Mouse (Mus musculus): ENCODE measurements at regions not wholly inside any gene's neighbourhood (a gene's known extent, or its start where the extent isn't known, plus 50 kb on each side); places are given as distances from the start of the nearest gene placed in this dataset.

GRCm38 (mm10) chr16:76694913-76695312 is 318.6 kb upstream of the Usp25 start:
- Histone ChIP-seq H3K27me3 (ENCODE audit: control insufficient read depth, insufficient read depth, insufficient read length) (no peaks in the 10 kb centered on the region), H3K4me3 (no peak overlapping the region), H3K79me2 (ENCODE audit: control insufficient read depth, insufficient read depth) (no peaks in the 10 kb centered on the region), H3K36me3 (ENCODE audit: control insufficient read depth, insufficient read depth) (no peaks in the 10 kb centered on the region), H3ac (ENCODE audit: control insufficient read depth, insufficient read length) (no peak overlapping the region), H3K4me2 (ENCODE audit: low read depth) (peak overlapping the region; percentile 8)
- TF ChIP-seq TCF12 (IDR thresholded peaks at IDR 0.05; ENCODE audit: insufficient read depth, poor library complexity, severe bottlenecking): no peak
- peak in 1 of 3 experiments; percentile 51 for TF ChIP-seq MYOD1 (IDR thresholded peaks at IDR 0.05; ENCODE audit: control insufficient read depth in 1 of 3, insufficient read length in 2 of 3, low read depth in 2 of 3)

- Histone ChIP-seq H3K4me2 (ENCODE audit: low read depth) (no peak overlapping the region), H3ac (ENCODE audit: control insufficient read depth, insufficient read length) (no peak overlapping the region), H3K79me2 (ENCODE audit: control insufficient read depth, insufficient read depth) (no peaks in the 10 kb centered on the region), H3K27me3 (ENCODE audit: control insufficient read depth, insufficient read depth, insufficient read length) (no peaks in the 10 kb centered on the region), H3K4me3 (no peak overlapping the region), H3K36me3 (ENCODE audit: control insufficient read depth, insufficient read depth) (no peaks in the 10 kb centered on the region)
- TF ChIP-seq MYOD1 (IDR thresholded peaks at IDR 0.05; ENCODE audit: control insufficient read depth in 1 of 3, insufficient read length in 2 of 3, low read depth in 2 of 3) (no peak), MYOG (IDR thresholded peaks at IDR 0.05; ENCODE audit: control insufficient read depth in 1 of 3, insufficient read depth in 1 of 3, insufficient read length in 2 of 3, low read depth in 2 of 3) (no peak), POLR2A (IDR thresholded peaks at IDR 0.05; ENCODE audit: insufficient read length, low read depth) (no peak), CEBPB (IDR thresholded peaks at IDR 0.05; ENCODE audit: insufficient read depth, poor library complexity, severe bottlenecking) (no peak), MAX (IDR thresholded peaks at IDR 0.05; ENCODE audit: low read depth) (no peak), USF1 (IDR thresholded peaks at IDR 0.05; ENCODE audit: low read depth) (no peak), TCF12 (IDR thresholded peaks at IDR 0.05; ENCODE audit: insufficient read depth, poor library complexity, severe bottlenecking) (no peak), SRF (IDR thresholded peaks at IDR 0.05; ENCODE audit: control insufficient read depth, insufficient read length, low read depth) (no peak), REST (IDR thresholded peaks at IDR 0.05; ENCODE audit: insufficient read depth, insufficient read length) (no peak), TCF3 (IDR thresholded peaks at IDR 0.05; ENCODE audit: insufficient read length, low read depth) (no peak), POLR2AphosphoS2 (IDR thresholded peaks at IDR 0.05; ENCODE audit: insufficient read length, low read depth) (no peak), E2F4 (IDR thresholded peaks at IDR 0.05; ENCODE audit: insufficient read depth) (no peak)
Measured at GRCm38 (mm10) chr16:76687735-76688447, 314.3 kb upstream of the Nrip1 start.

GRCm38 (mm10) chr16:76685562-76685961 is 311.9 kb upstream of the Nrip1 start:
- H3K36me3 ChIP-seq (ENCODE audit: control insufficient read depth, insufficient read depth): no peaks in the 10 kb centered on the region
- TF ChIP-seq MYOG (IDR thresholded peaks at IDR 0.05; ENCODE audit: control insufficient read depth in 1 of 3, insufficient read depth in 1 of 3, insufficient read length in 2 of 3, low read depth in 2 of 3) (no peak), MYOD1 (IDR thresholded peaks at IDR 0.05; ENCODE audit: control insufficient read depth in 1 of 3, insufficient read length in 2 of 3, low read depth in 2 of 3) (no peak), MAX (IDR thresholded peaks at IDR 0.05; ENCODE audit: low read depth) (no peak), CEBPB (IDR thresholded peaks at IDR 0.05; ENCODE audit: insufficient read depth, poor library complexity, severe bottlenecking) (no peak), E2F4 (IDR thresholded peaks at IDR 0.05; ENCODE audit: insufficient read depth) (no peak), TCF12 (IDR thresholded peaks at IDR 0.05; ENCODE audit: insufficient read depth, poor library complexity, severe bottlenecking) (no peak), USF1 (IDR thresholded peaks at IDR 0.05; ENCODE audit: low read depth) (no peak), REST (IDR thresholded peaks at IDR 0.05; ENCODE audit: insufficient read depth, insufficient read length) (no peak), POLR2AphosphoS2 (IDR thresholded peaks at IDR 0.05; ENCODE audit: insufficient read length, low read depth) (no peak), POLR2A (IDR thresholded peaks at IDR 0.05; ENCODE audit: insufficient read length, low read depth) (no peak), SRF (IDR thresholded peaks at IDR 0.05; ENCODE audit: control insufficient read depth, insufficient read length, low read depth) (no peak), TCF3 (IDR thresholded peaks at IDR 0.05; ENCODE audit: insufficient read length, low read depth) (no peak)
- H3K4me2 ChIP-seq (ENCODE audit: low read depth): no peak overlapping the region
- no peaks in the 10 kb centered on the region for H3K27me3 ChIP-seq (ENCODE audit: control insufficient read depth, insufficient read depth, insufficient read length)
- H3K4me3 ChIP-seq: no peak overlapping the region
- no peak overlapping the region for H3ac ChIP-seq (ENCODE audit: control insufficient read depth, insufficient read length)
- no peaks in the 10 kb centered on the region for H3K79me2 ChIP-seq (ENCODE audit: control insufficient read depth, insufficient read depth)

GRCm38 (mm10) chr16:76680061-76680911 is 306.7 kb upstream of the Nrip1 start:
- no peak overlapping the region for H3K4me3 ChIP-seq
- no peak for TF ChIP-seq MAX (IDR thresholded peaks at IDR 0.05; ENCODE audit: low read depth)
- no peak for TF ChIP-seq TCF3 (IDR thresholded peaks at IDR 0.05; ENCODE audit: insufficient read length, low read depth)
- TF ChIP-seq REST (IDR thresholded peaks at IDR 0.05; ENCODE audit: insufficient read depth, insufficient read length): no peak
- no peak for TF ChIP-seq POLR2A (IDR thresholded peaks at IDR 0.05; ENCODE audit: insufficient read length, low read depth)
- no peaks in the 10 kb centered on the region for H3K27me3 ChIP-seq (ENCODE audit: control insufficient read depth, insufficient read depth, insufficient read length)
- H3K79me2 ChIP-seq (ENCODE audit: control insufficient read depth, insufficient read depth): no peaks in the 10 kb centered on the region
- H3K36me3 ChIP-seq (ENCODE audit: control insufficient read depth, insufficient read depth): no peaks in the 10 kb centered on the region
- H3ac ChIP-seq (ENCODE audit: control insufficient read depth, insufficient read length): no peak overlapping the region
- peak overlapping the region; percentile 36 for H3K4me2 ChIP-seq (ENCODE audit: low read depth)

- TF ChIP-seq MYOD1 (IDR thresholded peaks at IDR 0.05; ENCODE audit: control insufficient read depth in 1 of 3, insufficient read length in 2 of 3, low read depth in 2 of 3) (no peak), E2F4 (IDR thresholded peaks at IDR 0.05; ENCODE audit: insufficient read depth) (no peak), MYOG (IDR thresholded peaks at IDR 0.05; ENCODE audit: control insufficient read depth in 1 of 3, insufficient read depth in 1 of 3, insufficient read length in 2 of 3, low read depth in 2 of 3) (no peak), POLR2A (IDR thresholded peaks at IDR 0.05; ENCODE audit: insufficient read length, low read depth) (no peak), USF1 (IDR thresholded peaks at IDR 0.05; ENCODE audit: low read depth) (no peak), TCF12 (IDR thresholded peaks at IDR 0.05; ENCODE audit: insufficient read depth, poor library complexity, severe bottlenecking) (no peak), SRF (IDR thresholded peaks at IDR 0.05; ENCODE audit: control insufficient read depth, insufficient read length, low read depth) (no peak), CEBPB (IDR thresholded peaks at IDR 0.05; ENCODE audit: insufficient read depth, poor library complexity, severe bottlenecking) (no peak), POLR2AphosphoS2 (IDR thresholded peaks at IDR 0.05; ENCODE audit: insufficient read length, low read depth) (no peak), TCF3 (IDR thresholded peaks at IDR 0.05; ENCODE audit: insufficient read length, low read depth) (no peak), MAX (IDR thresholded peaks at IDR 0.05; ENCODE audit: low read depth) (no peak), REST (IDR thresholded peaks at IDR 0.05; ENCODE audit: insufficient read depth, insufficient read length) (no peak)
- Histone ChIP-seq H3K36me3 (ENCODE audit: control insufficient read depth, insufficient read depth) (no peaks in the 10 kb centered on the region), H3K27me3 (ENCODE audit: control insufficient read depth, insufficient read depth, insufficient read length) (no peaks in the 10 kb centered on the region)
Measured at GRCm38 (mm10) chr16:76678885-76679284, 305.3 kb upstream of the Nrip1 start.

More at GRCm38 (mm10) chr16:76678885-76679284, 305.3 kb upstream of the Nrip1 start:
- no peak overlapping the region for H3K4me3 ChIP-seq
- H3K79me2 ChIP-seq (ENCODE audit: control insufficient read depth, insufficient read depth): no peaks in the 10 kb centered on the region
- no peak overlapping the region for H3K4me2 ChIP-seq (ENCODE audit: low read depth)
- H3ac ChIP-seq (ENCODE audit: control insufficient read depth, insufficient read length): no peak overlapping the region

All from myocyte (in vitro differentiated cells).